Mouse (Mus musculus) layer of hippocampus, adult 8-10 months (tissue): ENCODE measurements at regions not wholly inside any gene's neighbourhood (a gene's known extent, or its start where the extent isn't known, plus 50 kb on each side); places are given as distances from the start of the nearest gene placed in this dataset.

Experiments
- DNase-seq, 2 experiments: peaks; one replicate each; pipeline ENCODE4 v3.0.0; 2022; ENCODE audit warnings: low spot score in 2 of 2

- no peak for DNase-seq
These were observed 256.0 kb downstream of the Ankrd16 start for GRCm38 (mm10) chr2:12033518-12034322.

GRCm38 (mm10) chr2:12034323-12034585, 256.6 kb downstream of the Ankrd16 start:
- no peak for DNase-seq

GRCm38 (mm10) chr2:12049386-12049785, 252.3 kb downstream of the Itga8 start:
- peak; percentile 12 to 20 for DNase-seq

- peak in 1 of 2 experiments; percentile 26 for DNase-seq
These were observed 251.8 kb downstream of the Itga8 start for GRCm38 (mm10) chr2:12049972-12050371.

GRCm38 (mm10) chr2:12053404-12054164, 248.1 kb downstream of the Itga8 start:
- no peak for DNase-seq

GRCm38 (mm10) chr2:12054165-12054500, 247.6 kb downstream of the Itga8 start:
- no peak for DNase-seq
